Mouse (Mus musculus): ENCODE results near the gene Bhlhe23. TPM values are rescaled to one million over a fixed set of nuclear protein-coding genes. Genes with fewer than 3 reads are reported as not detected.

Bhlhe23 gene
- total RNA-seq, 1 experiment = 0.18 TPM

DNA sequence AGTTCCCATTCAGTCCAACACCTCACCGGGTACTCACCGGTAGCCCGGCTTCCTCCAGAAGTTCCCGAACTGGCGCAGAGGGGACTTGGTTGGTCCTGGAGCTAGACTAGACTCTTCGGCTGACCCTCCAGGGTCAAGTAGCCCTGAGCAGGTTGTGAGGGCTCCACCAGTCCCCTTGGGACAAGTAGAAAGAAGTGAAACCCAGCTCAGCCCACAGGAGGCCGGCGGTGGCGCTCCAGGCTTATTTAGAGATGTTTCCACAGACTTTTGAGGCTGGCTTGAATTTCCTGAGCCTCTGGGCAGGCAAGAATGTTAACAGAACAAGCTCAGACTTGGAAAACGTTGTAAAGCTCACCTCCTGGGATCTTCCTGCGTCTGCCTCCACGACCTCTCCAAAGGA lies 1.5 kb downstream of the Bhlhe23 start:
- no peak for DNase-seq (ENCODE audit: low read depth, low spot score)
- in situ Hi-C loops (cut with MboI; ENCODE audit: low sequenced_read_pairs in 2 of 2, unreplicated experiment in 2 of 2) = loop anchor here in 1 of 2 experiments (25.0 kb wide), 1 partner anchor 213 kb away; no protein-coding TSS in a partner anchor
- Histone ChIP-seq H3K36me3 (ENCODE audit: control insufficient read depth, insufficient read depth, low read length, poor library complexity, severe bottlenecking) (no peaks in the 10 kb centered on the region), H3K9me3 (ENCODE audit: control insufficient read depth, insufficient read depth, low read depth, low read length) (no peaks in the 10 kb centered on the region), H3K27ac (ENCODE audit: insufficient read depth, low read depth, low read length, poor library complexity, severe bottlenecking) (no peak overlapping the region), H3K9ac (ENCODE audit: insufficient read depth, low read depth, low read length, poor library complexity, severe bottlenecking) (no peak overlapping the region), H3K4me3 (ENCODE audit: insufficient read depth in 1 of 2, low read depth in 1 of 2, low read length in 2 of 2, poor library complexity in 1 of 2, severe bottlenecking in 1 of 2) (no peak overlapping the region), H3K4me1 (ENCODE audit: control insufficient read depth in 2 of 2, insufficient read depth in 2 of 2, low read length in 2 of 2, poor library complexity in 1 of 2) (peaks cover 0 to 6% of the 10 kb centered on the region in 2 experiments; a peak in 1 of 4 replicates)
- no peak for TF ChIP-seq MAFK (IDR thresholded peaks at IDR 0.05; ENCODE audit: insufficient read depth, low read depth, low read length)
- TF ChIP-seq CHD2 (IDR thresholded peaks at IDR 0.05; ENCODE audit: low read depth, low read length) = no peak
- no peak for TF ChIP-seq HCFC1 (IDR thresholded peaks at IDR 0.05; ENCODE audit: borderline replicate concordance, insufficient read depth, low read length)
- no peak for TF ChIP-seq ZC3H11A (IDR thresholded peaks at IDR 0.05; ENCODE audit: borderline replicate concordance, low read depth, low read length)
- TF ChIP-seq ZNF384 (IDR thresholded peaks at IDR 0.05; ENCODE audit: low read depth, low read length) = no peak

DNA sequence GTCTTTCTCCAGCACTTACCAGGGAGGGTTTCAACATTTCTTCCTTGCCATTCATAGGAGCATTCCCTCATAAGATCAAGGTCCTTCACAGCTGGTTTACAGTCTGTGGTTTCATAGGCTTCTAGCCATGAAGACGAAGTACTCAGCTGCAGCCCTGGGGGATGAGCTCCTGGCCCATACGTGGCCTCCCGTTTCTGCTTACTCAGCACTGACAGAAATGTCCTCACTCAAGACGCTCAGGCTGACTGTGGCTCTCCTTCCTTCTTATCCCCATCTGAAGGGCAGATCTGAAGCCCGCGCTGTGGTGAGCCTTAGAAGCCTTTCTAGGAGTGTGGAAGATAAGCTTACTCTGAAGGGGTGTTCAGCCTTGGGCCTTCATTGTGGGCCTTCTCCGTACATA lies 11.0 kb downstream of the Bhlhe23 start:
- in situ Hi-C loops (cut with MboI; ENCODE audit: low sequenced_read_pairs in 2 of 2, unreplicated experiment in 2 of 2) = no loop called here
- Histone ChIP-seq H3K9ac (ENCODE audit: insufficient read depth, low read depth, low read length, poor library complexity, severe bottlenecking) (no peak overlapping the region), H3K9me3 (ENCODE audit: control insufficient read depth, insufficient read depth, low read depth, low read length) (no peaks in the 10 kb centered on the region), H3K27ac (ENCODE audit: insufficient read depth, low read depth, low read length, poor library complexity, severe bottlenecking) (no peak overlapping the region), H3K4me3 (ENCODE audit: insufficient read depth in 1 of 2, low read depth in 1 of 2, low read length in 2 of 2, poor library complexity in 1 of 2, severe bottlenecking in 1 of 2) (no peak overlapping the region), H3K36me3 (ENCODE audit: control insufficient read depth, insufficient read depth, low read length, poor library complexity, severe bottlenecking) (no peaks in the 10 kb centered on the region), H3K4me1 (ENCODE audit: control insufficient read depth in 2 of 2, insufficient read depth in 2 of 2, low read length in 2 of 2, poor library complexity in 1 of 2) (peaks cover 0 to 2% of the 10 kb centered on the region in 2 experiments; a peak in 1 of 4 replicates)
- TF ChIP-seq HCFC1 (IDR thresholded peaks at IDR 0.05; ENCODE audit: borderline replicate concordance, insufficient read depth, low read length) (no peak), MAFK (IDR thresholded peaks at IDR 0.05; ENCODE audit: insufficient read depth, low read depth, low read length) (peak; percentile 79)
- no peak for DNase-seq (ENCODE audit: low read depth, low spot score)

GRCm38 (mm10) chr2:180764986-180765385 lies 11.7 kb downstream of the Bhlhe23 start:
- H3K36me3 ChIP-seq (ENCODE audit: control insufficient read depth, insufficient read depth, low read length, poor library complexity, severe bottlenecking) = no peaks in the 10 kb centered on the region

DNA sequence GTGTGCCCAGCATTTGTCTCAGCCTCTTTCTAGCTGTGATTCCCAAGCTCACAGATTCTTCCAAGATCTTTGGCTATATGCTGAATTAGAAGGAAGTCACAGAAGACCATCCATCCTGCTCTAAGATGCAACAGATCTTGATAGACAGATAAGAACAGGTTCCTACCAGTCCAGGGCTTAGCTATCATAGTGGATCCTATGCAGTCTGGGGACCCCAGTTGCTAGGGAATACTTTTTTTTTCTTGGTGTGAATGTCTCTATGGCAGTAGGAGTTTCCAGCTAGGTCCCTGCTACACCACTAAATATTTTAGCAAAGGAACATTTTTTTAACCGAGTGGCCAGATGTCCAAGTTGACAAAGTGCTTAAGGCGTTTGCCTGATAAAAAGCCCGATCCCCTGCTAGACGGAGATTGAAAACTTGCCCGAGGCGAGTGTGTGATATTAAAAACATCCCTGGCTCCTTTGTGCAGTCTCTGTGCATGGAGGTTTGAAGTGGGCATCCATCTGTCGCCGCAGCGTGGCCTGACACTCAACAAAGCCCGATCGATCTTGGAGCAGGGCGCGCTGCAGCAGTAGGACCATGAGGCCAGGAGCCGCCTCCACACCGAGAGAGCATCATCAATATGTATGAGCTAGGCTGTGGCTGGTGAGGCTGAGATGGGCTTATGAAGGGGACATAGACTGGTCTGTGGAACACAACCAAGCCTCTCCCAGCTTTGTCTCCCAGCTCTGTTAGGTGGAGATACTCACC lies 18.0 kb downstream of the Bhlhe23 start:
- no peak overlapping the region for H3K9ac ChIP-seq (ENCODE audit: insufficient read depth, low read depth, low read length, poor library complexity, severe bottlenecking)
- no peak for DNase-seq (ENCODE audit: low read depth, low spot score)
- no peak overlapping the region for H3K4me3 ChIP-seq (ENCODE audit: insufficient read depth in 1 of 2, low read depth in 1 of 2, low read length in 2 of 2, poor library complexity in 1 of 2, severe bottlenecking in 1 of 2)
- TF ChIP-seq ZC3H11A (IDR thresholded peaks at IDR 0.05; ENCODE audit: borderline replicate concordance, low read depth, low read length) = no peak
- TF ChIP-seq MAFK (IDR thresholded peaks at IDR 0.05; ENCODE audit: insufficient read depth, low read depth, low read length) = no peak
- TF ChIP-seq HCFC1 (IDR thresholded peaks at IDR 0.05; ENCODE audit: borderline replicate concordance, insufficient read depth, low read length) = no peak
- TF ChIP-seq CHD2 (IDR thresholded peaks at IDR 0.05; ENCODE audit: low read depth, low read length) = no peak
- TF ChIP-seq ZNF384 (IDR thresholded peaks at IDR 0.05; ENCODE audit: low read depth, low read length) = no peak
- no peaks in the 10 kb centered on the region for H3K9me3 ChIP-seq (ENCODE audit: control insufficient read depth, insufficient read depth, low read depth, low read length)
- no peak overlapping the region for H3K27ac ChIP-seq (ENCODE audit: insufficient read depth, low read depth, low read length, poor library complexity, severe bottlenecking)
- no peaks in the 10 kb centered on the region for H3K36me3 ChIP-seq (ENCODE audit: control insufficient read depth, insufficient read depth, low read length, poor library complexity, severe bottlenecking)
- in situ Hi-C loops (cut with MboI; ENCODE audit: low sequenced_read_pairs in 2 of 2, unreplicated experiment in 2 of 2) = loop anchor here in 1 of 2 experiments (10.0 kb wide), 1 partner anchor 184 kb away; no protein-coding TSS in a partner anchor
- H3K4me1 ChIP-seq (ENCODE audit: control insufficient read depth in 2 of 2, insufficient read depth in 2 of 2, low read length in 2 of 2, poor library complexity in 1 of 2) = no peaks in the 10 kb centered on the region

More at GRCm38 (mm10) chr2:180764986-180765385, 11.7 kb downstream of the Bhlhe23 start:
- H3K9ac ChIP-seq (ENCODE audit: insufficient read depth, low read depth, low read length, poor library complexity, severe bottlenecking) = no peak overlapping the region
- no peak overlapping the region for H3K4me3 ChIP-seq (ENCODE audit: insufficient read depth in 1 of 2, low read depth in 1 of 2, low read length in 2 of 2, poor library complexity in 1 of 2, severe bottlenecking in 1 of 2)
- 0 out of 4 replicates have a peak, but pooled peaks cover 0 to 2% of the 10 kb centered on the region in 2 experiments for H3K4me1 ChIP-seq (ENCODE audit: control insufficient read depth in 2 of 2, insufficient read depth in 2 of 2, low read length in 2 of 2, poor library complexity in 1 of 2)
- in situ Hi-C loops (cut with MboI; ENCODE audit: low sequenced_read_pairs in 2 of 2, unreplicated experiment in 2 of 2) = no loop called here
- no peaks in the 10 kb centered on the region for H3K9me3 ChIP-seq (ENCODE audit: control insufficient read depth, insufficient read depth, low read depth, low read length)
- DNase-seq (ENCODE audit: low read depth, low spot score) = no peak
- no peak for TF ChIP-seq ZC3H11A (IDR thresholded peaks at IDR 0.05; ENCODE audit: borderline replicate concordance, low read depth, low read length)
- TF ChIP-seq ZNF384 (IDR thresholded peaks at IDR 0.05; ENCODE audit: low read depth, low read length) = no peak
- no peak for TF ChIP-seq HCFC1 (IDR thresholded peaks at IDR 0.05; ENCODE audit: borderline replicate concordance, insufficient read depth, low read length)
- TF ChIP-seq CHD2 (IDR thresholded peaks at IDR 0.05; ENCODE audit: low read depth, low read length) = no peak
- TF ChIP-seq MAFK (IDR thresholded peaks at IDR 0.05; ENCODE audit: insufficient read depth, low read depth, low read length) = no peak
- no peak overlapping the region for H3K27ac ChIP-seq (ENCODE audit: insufficient read depth, low read depth, low read length, poor library complexity, severe bottlenecking)

All from ES-E14 (cell line).